Mouse (Mus musculus) forebrain, embryonic 12.5 days (tissue): ENCODE results near the gene Tex14. TPM values are rescaled to one million over a fixed set of nuclear protein-coding genes. Genes with fewer than 3 reads are reported as not detected.
"Not testable (repeated sequence)": the region's sequence is repeated elsewhere in the genome, so short reads cannot be mapped to it uniquely, and the experiment has no call there.

ENCODE experiments used
- ATAC-seq: fragments of 200-750 bp; cut with Nextera tagmentation; 2 replicates; pipeline ENCODE4 v1.8.0; 2017; ENCODE audit warnings: moderate TSS enrichment; ENCODE audit not compliant: low FRiP score
- H3K27ac ChIP-seq: fragments of 300-500 bp; sonication (generic); 2 replicates; pipeline ENCODE4 v1.5.1; 2016; ENCODE audit warnings: mild to moderate bottlenecking
- H3K27me3 ChIP-seq: fragments of 300-500 bp; sonication (generic); 2 replicates; pipeline ENCODE4 v1.6.1; 2016; ENCODE audit warnings: mild to moderate bottlenecking
- H3K36me3 ChIP-seq: fragments of 300-500 bp; sonication (generic); replicated peaks from 2 replicates; pipeline ENCODE4 v1.6.1; 2016; ENCODE audit warnings: mild to moderate bottlenecking
- H3K4me1 ChIP-seq: fragments of 300-500 bp; sonication (generic); 2 replicates; pipeline ENCODE4 v1.6.1; 2016
- H3K4me2 ChIP-seq: fragments of 300-500 bp; sonication (generic); 2 replicates; pipeline ENCODE4 v1.6.1; 2016; ENCODE audit warnings: mild to moderate bottlenecking, moderate library complexity
- H3K4me3 ChIP-seq: fragments of 300-500 bp; sonication (generic); replicated peaks from 2 replicates; pipeline ENCODE4 v1.5.1; 2016; ENCODE audit warnings: mild to moderate bottlenecking
- H3K9ac ChIP-seq: fragments of 300-500 bp; sonication (generic); 2 replicates; pipeline ENCODE4 v1.6.1; 2016; ENCODE audit warnings: mild to moderate bottlenecking
- H3K9me3 ChIP-seq: fragments of 300-500 bp; sonication (generic); 2 replicates; pipeline ENCODE4 v1.6.1; 2016
- WGBS: fragments of 180-500 bp; shearing (Covaris S2); methylation state at CpG from one replicate; pipeline ENCODE4 v1.1.7; 2016; 5-methylcytosine and 5-hydroxymethylcytosine counted together
- polyA plus RNA-seq: library from polyadenylated mRNA; unstranded; fragments of >200 nt; fragmentation: Nextera tagmentation; extraction: Ambion mirVana; gene quantifications from 2 replicates; pipeline ENCODE4 v1.2.1, GENCODE M21; 2016

The Tex14 gene
- polyA plus RNA-seq, 1 experiment from 2014 or later: 0.42 TPM

GRCm38 (mm10) chr11:87455573-87455972 lies 50.7 kb downstream of the Tex14 start:
- Histone ChIP-seq H3K27me3 (0 out of 2 replicates have a peak, but pooled peaks cover under 1% of the 10 kb centered on the region), H3K4me3 (no peak overlapping the region), H3K4me2 (no peak overlapping the region), H3K9ac (no peak overlapping the region), H3K4me1 (no peaks in the 10 kb centered on the region), H3K9me3 (no peaks in the 10 kb centered on the region), H3K36me3 (no peaks in the 10 kb centered on the region), H3K27ac (no peak overlapping the region)
- no peak for ATAC-seq
- 92% methylated on average over 5 of the region's 5 CpGs for WGBS

- H3K4me2 ChIP-seq: no peak overlapping the region
Observed at GRCm38 (mm10) chr11:87455984-87456383, 51.1 kb downstream of the Tex14 start.

GRCm38 (mm10) chr11:87460566-87460965 lies 55.7 kb downstream of the Tex14 start:
- Histone ChIP-seq H3K27ac (no peak overlapping the region), H3K27me3 (0 out of 2 replicates have a peak, but pooled peaks cover 5% of the 10 kb centered on the region), H3K4me3 (no peak overlapping the region), H3K36me3 (no peaks in the 10 kb centered on the region), H3K4me2 (no peak overlapping the region), H3K4me1 (0 out of 2 replicates have a peak, but pooled peaks cover 4% of the 10 kb centered on the region), H3K9ac (no peak overlapping the region), H3K9me3 (no peaks in the 10 kb centered on the region)
- ATAC-seq: no peak
- WGBS: 87% methylated on average over 6 of the region's 6 CpGs

More at GRCm38 (mm10) chr11:87455984-87456383, 51.1 kb downstream of the Tex14 start:
- H3K27ac ChIP-seq: no peak overlapping the region
- no peaks in the 10 kb centered on the region for H3K36me3 ChIP-seq
- H3K4me1 ChIP-seq: no peaks in the 10 kb centered on the region
- WGBS: 94% methylated on average over 4 of the region's 4 CpGs
- H3K4me3 ChIP-seq: no peak overlapping the region
- H3K9me3 ChIP-seq: no peaks in the 10 kb centered on the region
- no peak overlapping the region for H3K9ac ChIP-seq
- 0 out of 2 replicates have a peak, but pooled peaks cover 5% of the 10 kb centered on the region for H3K27me3 ChIP-seq
- ATAC-seq: no peak

- H3K9me3 ChIP-seq, H3K36me3 ChIP-seq, H3K4me1 ChIP-seq, H3K27me3 ChIP-seq, H3K9ac ChIP-seq: not testable (repeated sequence)
- 0 out of 2 replicates have a peak overlapping the region, but pooled peaks have one; percentile 36 for H3K27ac ChIP-seq
- peak overlapping the region; percentile 28 for H3K4me3 ChIP-seq
- H3K4me2 ChIP-seq: peak overlapping the region; percentile 43
- 0% methylated on average over 21 of the region's 58 CpGs for WGBS
- ATAC-seq: peak; percentile 99
Observed at GRCm38 (mm10) chr11:87461780-87462460, 57.1 kb downstream of the Tex14 start.

- WGBS: 10% methylated on average over 9 of the region's 9 CpGs
- H3K9me3 ChIP-seq: no peaks in the 10 kb centered on the region
- peaks cover 7% of the 10 kb centered on the region; the same call in 1 of the 2 replicates for H3K27me3 ChIP-seq
- 0 out of 2 replicates have a peak, but pooled peaks cover 4% of the 10 kb centered on the region for H3K4me1 ChIP-seq
- no peak overlapping the region for H3K9ac ChIP-seq
- no peak overlapping the region for H3K4me3 ChIP-seq
- no peak overlapping the region for H3K4me2 ChIP-seq
- H3K36me3 ChIP-seq: no peaks in the 10 kb centered on the region
- ATAC-seq: peak; percentile 77
- peak overlapping the region; percentile 70; the same call in 1 of the 2 replicates for H3K27ac ChIP-seq
Observed at GRCm38 (mm10) chr11:87462461-87463242, 57.8 kb downstream of the Tex14 start.

GRCm38 (mm10) chr11:87463243-87463540 lies 58.3 kb downstream of the Tex14 start:
- Histone ChIP-seq H3K4me2 (no peak overlapping the region), H3K27ac (0 out of 2 replicates have a peak overlapping the region, but pooled peaks have one; percentile 31), H3K36me3 (no peaks in the 10 kb centered on the region), H3K9ac (no peak overlapping the region), H3K27me3 (peaks cover 11% of the 10 kb centered on the region), H3K4me1 (0 out of 2 replicates have a peak, but pooled peaks cover 4% of the 10 kb centered on the region), H3K4me3 (no peak overlapping the region), H3K9me3 (no peaks in the 10 kb centered on the region)
- ATAC-seq: no peak
- WGBS: 64% methylated on average over 5 of the region's 5 CpGs

GRCm38 (mm10) chr11:87463792-87464430 lies 59.0 kb downstream of the Tex14 start:
- not testable (repeated sequence) for ATAC-seq, H3K27ac ChIP-seq, H3K4me2 ChIP-seq, H3K9ac ChIP-seq, H3K4me1 ChIP-seq, H3K36me3 ChIP-seq, H3K9me3 ChIP-seq, H3K4me3 ChIP-seq
- peaks cover 18% of the 10 kb centered on the region for H3K27me3 ChIP-seq
- WGBS: 82% methylated on average over 4 of the region's 4 CpGs

GRCm38 (mm10) chr11:87465990-87466593 lies 61.2 kb downstream of the Tex14 start:
- ATAC-seq: no peak
- Histone ChIP-seq H3K9ac (no peak overlapping the region), H3K4me3 (no peak overlapping the region), H3K4me1 (0 out of 2 replicates have a peak, but pooled peaks cover 7% of the 10 kb centered on the region), H3K4me2 (no peak overlapping the region), H3K27me3 (peaks cover 13% of the 10 kb centered on the region), H3K27ac (no peak overlapping the region), H3K9me3 (no peaks in the 10 kb centered on the region), H3K36me3 (no peaks in the 10 kb centered on the region)
- 79% methylated on average over 6 of the region's 6 CpGs for WGBS

- Histone ChIP-seq H3K36me3 (no peaks in the 10 kb centered on the region), H3K4me2 (no peak overlapping the region), H3K27ac (no peak overlapping the region), H3K9ac (no peak overlapping the region), H3K4me3 (no peak overlapping the region), H3K4me1 (0 out of 2 replicates have a peak, but pooled peaks cover 3% of the 10 kb centered on the region), H3K27me3 (peaks cover 13% of the 10 kb centered on the region), H3K9me3 (no peaks in the 10 kb centered on the region)
- 73% methylated on average over 19 of the region's 19 CpGs for WGBS
- no peak for ATAC-seq
Observed at GRCm38 (mm10) chr11:87467491-87468277, 62.8 kb downstream of the Tex14 start.

GRCm38 (mm10) chr11:87468278-87468655 lies 63.4 kb downstream of the Tex14 start:
- Histone ChIP-seq H3K4me1 (0 out of 2 replicates have a peak, but pooled peaks cover 3% of the 10 kb centered on the region), H3K9me3 (no peaks in the 10 kb centered on the region), H3K4me3 (no peak overlapping the region), H3K36me3 (no peaks in the 10 kb centered on the region), H3K27ac (no peak overlapping the region), H3K4me2 (no peak overlapping the region), H3K9ac (no peak overlapping the region), H3K27me3 (peaks cover 13% of the 10 kb centered on the region)
- no peak for ATAC-seq
- WGBS: 64% methylated on average over 7 of the region's 7 CpGs

GRCm38 (mm10) chr11:87468706-87469315 lies 63.9 kb downstream of the Tex14 start:
- 75% methylated on average over 9 of the region's 9 CpGs for WGBS
- Histone ChIP-seq H3K4me1 (0 out of 2 replicates have a peak, but pooled peaks cover 3% of the 10 kb centered on the region), H3K9ac (no peak overlapping the region), H3K9me3 (no peaks in the 10 kb centered on the region), H3K27me3 (peaks cover 13% of the 10 kb centered on the region), H3K27ac (no peak overlapping the region), H3K4me3 (no peak overlapping the region), H3K36me3 (no peaks in the 10 kb centered on the region), H3K4me2 (no peak overlapping the region)
- ATAC-seq: no peak
